Mouse (Mus musculus) myocyte (in vitro differentiated cells): ENCODE measurements around the gene Pprc1.

Experiments
- CEBPB ChIP-seq: IDR thresholded peaks from 2 replicates; pipeline ENCODE4 v1.6.1; 2011; ENCODE audit warnings: mild to moderate bottlenecking, moderate library complexity; ENCODE audit not compliant: poor library complexity, insufficient read depth, severe bottlenecking
- E2F4 ChIP-seq: IDR thresholded peaks from one replicate; pipeline ENCODE4 v1.6.1; 2011; ENCODE audit warnings: mild to moderate bottlenecking, control low read depth, moderate library complexity; ENCODE audit not compliant: insufficient read depth
- POLR2A ChIP-seq: IDR thresholded peaks from one replicate; pipeline ENCODE4 v1.6.1; 2011; ENCODE audit warnings: low read depth, mild to moderate bottlenecking, control low read depth, moderate library complexity; ENCODE audit not compliant: insufficient read length
- POLR2AphosphoS2 ChIP-seq: IDR thresholded peaks from one replicate; pipeline ENCODE4 v1.6.1; 2011; ENCODE audit warnings: low read depth, control low read depth; ENCODE audit not compliant: insufficient read length
- REST ChIP-seq: IDR thresholded peaks from one replicate; pipeline ENCODE4 v1.6.1; 2011; ENCODE audit warnings: mild to moderate bottlenecking, control low read depth, moderate library complexity; ENCODE audit not compliant: insufficient read depth, insufficient read length
- SRF ChIP-seq: IDR thresholded peaks from one replicate; pipeline ENCODE4 v1.6.1; 2011; ENCODE audit warnings: low read depth; ENCODE audit not compliant: control insufficient read depth, insufficient read length
- TCF12 ChIP-seq: IDR thresholded peaks from one replicate; pipeline ENCODE4 v1.6.1; 2011; ENCODE audit warnings: mild to moderate bottlenecking, control low read depth; ENCODE audit not compliant: poor library complexity, insufficient read depth, severe bottlenecking
- USF1 ChIP-seq: IDR thresholded peaks from one replicate; pipeline ENCODE4 v1.6.1; 2011; ENCODE audit warnings: low read depth, mild to moderate bottlenecking, control low read depth, moderate library complexity

DNA sequence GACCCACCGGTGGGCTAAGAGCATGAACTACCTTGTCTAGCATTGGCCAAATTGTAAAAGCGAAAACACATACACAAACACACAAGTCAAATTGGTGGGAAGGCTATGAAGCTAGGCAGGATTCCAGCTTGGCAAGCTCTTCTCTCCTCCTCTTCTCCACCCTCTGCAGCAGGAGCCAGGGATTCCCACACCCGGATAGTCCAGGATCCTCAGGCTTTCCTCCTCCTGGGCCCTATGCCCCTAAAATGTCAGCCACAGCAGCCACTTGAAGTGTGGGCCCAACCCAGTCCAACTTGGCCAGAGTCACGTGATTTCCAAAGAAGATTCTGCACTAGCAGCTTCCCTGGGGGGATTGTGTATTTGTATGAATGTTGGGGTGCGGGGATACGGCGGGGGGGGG lies 1.3 kb upstream of the Pprc1 start:
- TF ChIP-seq POLR2A (no peak), USF1 (peak; percentile 33), REST (no peak), SRF (no peak), CEBPB (no peak), POLR2AphosphoS2 (no peak), TCF12 (no peak), E2F4 (no peak)
